Mouse (Mus musculus) hindlimb bud, embryonic 11.5 days (tissue): ENCODE results near the gene Exoc6.

Experiments
- DNase-seq: peaks from one replicate; pipeline ENCODE4 v3.0.0-alpha.2; 2012; ENCODE audit warnings: low read depth, low spot score; ENCODE audit errors: extremely low spot score

The Exoc6 gene

GRCm38 (mm10) chr19:37570966-37571718 lies 20.9 kb downstream of the Exoc6 start:
- DNase-seq: no peak

GRCm38 (mm10) chr19:37574802-37575201 lies 24.6 kb downstream of the Exoc6 start:
- DNase-seq: no peak

- DNase-seq: no peak
Measured at GRCm38 (mm10) chr19:37579607-37580006, 29.4 kb downstream of the Exoc6 start.

DNA sequence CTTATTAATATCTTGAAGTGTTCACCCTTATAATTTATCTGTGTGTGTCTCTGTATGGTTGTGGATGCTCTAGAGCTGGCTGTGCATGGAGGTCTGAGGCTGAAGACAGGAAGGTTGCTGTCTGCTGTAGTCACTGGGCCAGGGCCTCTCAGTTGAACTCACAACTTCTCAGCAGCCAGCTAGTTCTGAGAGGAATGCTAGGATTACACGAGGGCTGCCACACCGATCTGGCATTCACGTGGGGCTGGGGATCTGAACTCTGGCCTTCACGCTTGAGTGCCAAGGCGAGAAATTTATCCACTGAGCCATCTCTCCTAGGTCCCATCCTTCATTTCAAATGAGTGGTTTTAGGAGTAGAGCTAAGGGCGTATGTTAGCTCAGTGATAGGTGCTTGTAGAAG lies 30.2 kb downstream of the Exoc6 start:
- no peak for DNase-seq

DNA sequence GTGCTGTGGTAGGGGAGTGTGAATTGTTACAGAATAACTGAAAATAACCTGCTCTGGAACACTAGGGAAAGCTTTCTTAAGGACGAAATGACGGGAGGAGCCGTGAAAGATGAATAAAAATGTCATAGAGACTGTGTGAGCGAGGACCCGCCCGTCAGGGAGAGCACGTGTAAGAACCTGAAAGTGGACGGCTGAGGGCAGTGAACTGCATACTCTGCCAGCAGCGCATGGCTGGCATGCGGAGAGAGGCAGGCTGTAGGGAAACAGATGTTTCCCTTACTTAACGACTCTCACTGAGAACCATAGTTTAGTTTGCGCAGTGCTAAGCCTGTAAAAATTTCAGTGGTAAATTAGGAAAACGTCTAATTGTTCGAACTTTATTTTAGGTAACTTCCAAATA lies 35.0 kb downstream of the Exoc6 start:
- DNase-seq: no peak

DNA sequence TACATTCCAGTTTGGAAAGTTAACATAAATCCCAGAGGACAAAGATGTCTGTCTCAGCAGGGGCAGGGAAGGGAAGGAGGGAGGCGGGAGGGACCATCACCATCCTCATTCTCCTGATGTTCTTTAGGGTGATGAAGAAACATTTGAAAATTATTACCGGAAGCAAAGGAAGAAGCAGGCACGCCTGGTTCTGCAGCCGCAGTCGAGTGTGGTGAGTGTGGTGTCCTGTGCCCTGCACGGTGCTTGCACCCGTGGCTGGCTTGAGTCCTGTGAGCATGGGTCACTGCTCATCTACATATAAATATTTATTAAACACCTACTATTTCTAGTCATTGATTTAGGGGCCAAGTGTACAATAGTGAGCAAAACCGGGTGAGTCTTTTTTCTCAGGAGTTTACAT lies 35.5 kb downstream of the Exoc6 start:
- DNase-seq: no peak

- DNase-seq: no peak
Measured at GRCm38 (mm10) chr19:37590544-37590943, 40.3 kb downstream of the Exoc6 start.

DNA sequence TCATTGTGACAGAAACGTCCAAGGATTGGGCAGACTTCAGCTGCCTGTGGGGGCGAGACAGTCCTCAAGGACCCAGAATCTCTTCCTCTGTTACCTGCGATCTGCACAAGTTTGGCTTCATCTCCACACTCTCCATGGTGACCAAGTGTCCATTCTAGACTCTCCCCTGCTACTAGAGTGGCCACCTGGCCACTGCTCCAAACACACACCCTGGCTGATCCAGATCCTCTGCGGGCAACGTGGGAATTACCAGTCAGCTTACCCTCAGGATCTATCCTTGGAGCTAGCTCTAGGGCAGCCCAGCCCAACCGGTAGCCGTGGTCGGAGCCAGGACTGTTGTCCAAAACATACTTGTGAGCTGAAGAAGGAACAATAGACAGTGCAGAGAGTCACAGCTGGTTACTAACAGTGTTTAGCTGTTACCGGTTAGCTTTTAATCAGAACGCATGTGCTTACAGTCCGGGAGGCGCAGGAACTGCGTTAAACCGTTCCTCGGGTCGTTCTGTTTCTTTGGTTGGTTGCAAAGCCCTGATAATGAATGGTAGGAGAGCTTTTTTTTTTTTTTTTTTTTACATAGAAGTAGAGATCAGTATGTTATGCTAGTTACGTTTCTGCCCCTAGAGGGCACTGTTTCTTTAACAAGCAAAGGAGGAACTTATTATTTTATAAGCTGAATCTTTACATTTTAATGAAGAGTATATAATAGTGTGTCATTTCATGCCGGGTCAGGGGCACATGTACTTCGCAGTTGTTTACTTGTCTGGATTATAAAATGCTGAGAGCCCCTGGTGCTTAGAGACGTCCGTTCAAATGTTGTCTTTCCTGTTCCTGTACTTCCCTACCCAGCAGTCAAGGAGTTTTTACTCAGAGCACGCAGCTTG lies 52.0 kb downstream of the Exoc6 start:
- peak; percentile 81 for DNase-seq

GRCm38 (mm10) chr19:37609991-37610390 lies 59.8 kb downstream of the Exoc6 start:
- DNase-seq: no peak

- no peak for DNase-seq
Measured at GRCm38 (mm10) chr19:37612893-37613292, 62.7 kb downstream of the Exoc6 start.

DNA sequence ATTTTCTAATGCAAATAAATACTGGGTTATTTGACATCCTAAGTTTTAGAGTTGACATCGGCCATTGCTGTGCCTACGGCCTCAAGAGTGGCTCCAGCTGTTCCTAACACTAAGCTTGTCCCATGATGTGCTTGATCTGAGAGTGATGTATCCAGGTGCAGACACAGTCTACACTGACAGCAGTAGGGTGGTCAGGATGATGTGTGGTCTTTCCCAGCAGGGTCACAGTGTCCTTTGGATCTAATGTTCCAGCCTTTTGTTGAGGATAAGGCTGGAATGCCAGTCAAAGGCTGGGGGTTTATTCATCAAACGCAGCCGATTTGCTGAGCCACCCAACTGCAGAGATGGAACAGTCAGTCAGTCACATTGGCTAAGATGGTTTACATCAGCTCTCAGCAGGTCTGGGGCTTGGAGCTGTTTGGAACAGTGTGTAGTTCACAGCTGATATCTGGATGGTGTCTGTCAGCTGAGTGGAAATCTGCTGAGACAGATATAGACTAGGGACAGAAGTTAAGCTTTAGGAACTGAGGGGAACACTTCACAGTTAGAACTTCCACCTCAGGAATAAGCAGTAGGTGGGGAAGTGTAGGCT lies 64.9 kb downstream of the Exoc6 start:
- no peak for DNase-seq

DNA sequence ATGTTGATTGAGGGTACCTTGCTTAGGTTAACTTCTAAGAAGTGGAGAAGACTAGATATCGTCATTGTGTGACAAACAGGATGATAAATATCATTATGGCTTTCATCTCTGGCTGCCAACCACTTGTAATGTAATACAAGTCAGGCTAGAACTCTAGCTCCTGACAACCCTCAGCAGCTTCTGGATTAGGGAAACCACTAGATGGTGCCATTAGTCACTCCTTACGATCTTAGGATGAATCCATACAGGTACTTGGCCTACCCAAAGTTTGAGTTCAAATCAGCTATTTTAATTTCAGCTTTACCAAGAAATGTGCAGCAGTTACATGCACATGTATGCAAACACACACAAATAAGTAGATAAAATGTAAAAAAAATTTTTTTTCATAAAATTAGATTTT lies 97.8 kb downstream of the Exoc6 start:
- no peak for DNase-seq

- no peak for DNase-seq
Measured at GRCm38 (mm10) chr19:37650526-37650925, 100.3 kb downstream of the Exoc6 start.

DNA sequence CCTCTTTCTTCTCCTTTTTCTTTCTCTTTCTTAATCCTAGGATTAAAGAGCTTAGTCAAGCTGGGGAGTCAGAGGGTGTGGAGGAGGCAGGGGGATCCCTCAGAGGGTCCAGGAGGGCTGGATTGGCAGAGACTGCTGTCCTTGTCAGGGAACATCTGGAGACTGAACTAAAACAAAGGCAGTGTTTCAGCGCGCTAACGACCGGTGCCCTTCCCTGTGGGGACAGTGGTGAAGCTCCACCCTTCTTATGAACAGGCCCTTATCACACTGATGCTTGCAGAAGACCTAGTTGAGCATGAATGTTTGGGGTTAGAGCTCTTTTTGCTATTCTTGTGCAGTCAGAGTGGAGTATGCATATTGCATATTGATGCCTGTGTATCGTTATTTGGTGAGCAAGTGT lies 103.8 kb downstream of the Exoc6 start:
- DNase-seq: no peak

DNA sequence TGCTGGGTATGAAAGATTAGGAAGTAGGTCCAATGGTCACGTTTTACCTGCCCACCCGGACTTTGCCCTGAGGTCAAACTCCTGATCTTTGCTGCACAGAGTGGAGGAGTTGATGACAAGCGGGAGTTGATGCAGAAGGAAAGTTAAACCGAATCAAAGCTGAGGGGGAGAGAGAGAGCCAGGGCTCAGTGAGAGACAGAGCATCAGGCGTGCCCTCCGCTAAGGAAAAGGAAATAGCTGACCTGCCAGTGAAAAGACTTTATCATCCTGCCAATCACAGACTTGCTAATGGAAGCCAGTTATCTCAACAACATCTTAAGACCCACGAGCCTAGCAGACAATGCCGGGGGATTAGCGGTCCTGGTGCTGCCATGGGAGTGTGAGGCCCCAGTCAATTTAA lies 106.2 kb downstream of the Exoc6 start:
- no peak for DNase-seq

GRCm38 (mm10) chr19:37665256-37665655 lies 115.0 kb downstream of the Exoc6 start:
- DNase-seq: no peak

GRCm38 (mm10) chr19:37667855-37668594 lies 117.8 kb downstream of the Exoc6 start:
- DNase-seq: no peak

DNA sequence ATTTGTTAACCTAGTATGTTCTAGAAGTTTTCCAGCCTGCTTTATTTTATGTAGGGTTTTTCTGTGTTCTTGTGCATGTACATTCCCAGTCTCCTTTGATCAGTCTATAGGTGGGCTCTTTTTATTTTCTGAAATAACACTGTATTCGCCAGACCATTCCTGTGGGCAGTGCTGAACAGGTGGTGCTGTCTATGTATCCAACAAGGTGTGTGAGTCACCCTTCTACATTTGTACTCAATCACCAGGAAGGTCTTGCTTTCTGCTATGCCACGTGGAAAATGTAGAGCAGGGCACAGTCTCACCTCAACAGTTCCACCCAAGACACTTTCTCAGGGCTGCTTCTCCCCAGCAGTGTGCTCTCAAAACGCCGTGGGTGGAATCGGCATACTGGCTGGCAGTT lies 118.4 kb downstream of the Exoc6 start:
- no peak for DNase-seq

GRCm38 (mm10) chr19:37669486-37669885 lies 119.3 kb downstream of the Exoc6 start:
- no peak for DNase-seq

- DNase-seq: no peak
Measured at GRCm38 (mm10) chr19:37673393-37673792, 123.2 kb downstream of the Exoc6 start.

DNA sequence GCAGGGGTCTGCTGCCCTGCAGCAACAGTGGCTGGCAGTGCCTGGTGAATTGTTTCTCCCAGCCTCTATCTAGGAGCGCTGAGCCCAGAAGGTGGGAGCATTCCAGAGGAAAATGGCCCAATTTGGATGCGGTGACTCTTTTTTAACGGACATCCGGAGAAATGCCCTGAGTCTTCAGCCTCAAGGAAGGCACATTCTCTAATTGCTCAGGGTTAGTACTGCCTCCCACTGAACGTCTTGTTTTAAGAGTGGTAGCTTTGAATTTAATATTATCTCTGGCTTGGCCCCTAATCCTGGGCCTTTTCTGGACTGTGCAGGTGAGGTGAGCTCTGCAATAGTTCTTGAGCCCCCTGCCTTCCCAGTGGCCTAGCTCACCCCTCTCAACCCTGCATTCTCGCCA lies 135.1 kb downstream of the Exoc6 start, which contains the start of gene Cyp26c1:
Gene Cyp26c1, plus strand, starts transcription at position 301 of the 400 bp plus-strand sequence.
- no peak for DNase-seq
